Mouse (Mus musculus): ENCODE results near the gene Olfr992. TPM values are rescaled to one million over a fixed set of nuclear protein-coding genes. Genes with fewer than 3 reads are reported as not detected.
"Not testable (repeated sequence)": the region's sequence is repeated elsewhere in the genome, so short reads cannot be mapped to it uniquely, and the experiment has no call there.

Olfr992 gene
- polyA plus RNA-seq (2014; fragmentation: Nextera tagmentation; extraction: Ambion mirVana), result not detected in 2 replicates

- no peaks in the 10 kb centered on the region for H3K4me1 ChIP-seq (replicated peaks; ENCODE audit: control insufficient read depth, insufficient read depth, low read length)
- no peaks in the 10 kb centered on the region for H3K36me3 ChIP-seq (ENCODE audit: control insufficient read depth, insufficient read depth, low read length)
- ATAC-seq (replicated peaks; ENCODE audit: low FRiP score, low TSS enrichment, low read depth) (no peak), DNase-seq (ENCODE audit: low spot score) (no peak)
- no peaks in the 10 kb centered on the region for H3K27me3 ChIP-seq (replicated peaks; ENCODE audit: control insufficient read depth, insufficient read depth, low read length)
- H3K9ac ChIP-seq (ENCODE audit: low read length), result no peak within 1 kb of the TSS
- H3K4me2 ChIP-seq (ENCODE audit: low read length), result no peak within 1 kb of the TSS
- WGBS, result 44% methylated on average over 2 of the region's 2 CpGs
- H3K9me3 ChIP-seq (ENCODE audit: control insufficient read depth, low read length), result no peaks in the 10 kb centered on the region
- H3K27ac ChIP-seq (ENCODE audit: low read depth), result no peak within 1 kb of the TSS
- no peak within 1 kb of the TSS for H3K4me3 ChIP-seq (ENCODE audit: low read depth, low read length)
Measured at GRCm38 (mm10) chr2:85409369-85409768, at the start of gene Olfr992. Gene Olfr992 (minus strand): TSS chr2:85409469.

GRCm38 (mm10) chr2:85443539-85443938 is 34.3 kb upstream of the Olfr992 start, which contains the start of gene Olfr995:
Gene Olfr995 (minus strand): TSS chr2:85443639.
- 33% methylated on average over 1 of the region's 1 CpGs for WGBS
- DNase-seq (ENCODE audit: low spot score) (no peak), ATAC-seq (replicated peaks; ENCODE audit: low FRiP score, low TSS enrichment, low read depth) (no peak)
- Histone ChIP-seq H3K4me3 (ENCODE audit: low read depth, low read length) (no peak within 1 kb of the TSS), H3K27ac (ENCODE audit: low read depth) (no peak within 1 kb of the TSS), H3K4me1 (replicated peaks; ENCODE audit: control insufficient read depth, insufficient read depth, low read length) (no peaks in the 10 kb centered on the region), H3K4me2 (ENCODE audit: low read length) (no peak within 1 kb of the TSS), H3K36me3 (ENCODE audit: control insufficient read depth, insufficient read depth, low read length) (no peaks in the 10 kb centered on the region), H3K9ac (ENCODE audit: low read length) (no peak within 1 kb of the TSS), H3K9me3 (ENCODE audit: control insufficient read depth, low read length) (no peaks in the 10 kb centered on the region), H3K27me3 (replicated peaks; ENCODE audit: control insufficient read depth, insufficient read depth, low read length) (no peaks in the 10 kb centered on the region)

GRCm38 (mm10) chr2:85442546-85442945 is 33.3 kb upstream of the Olfr992 start:
- ATAC-seq (replicated peaks; ENCODE audit: low FRiP score, low TSS enrichment, low read depth) (no peak), DNase-seq (ENCODE audit: low spot score) (no peak)
- H3K4me1 ChIP-seq (replicated peaks; ENCODE audit: control insufficient read depth, insufficient read depth, low read length), result no peaks in the 10 kb centered on the region
- no peaks in the 10 kb centered on the region for H3K27me3 ChIP-seq (replicated peaks; ENCODE audit: control insufficient read depth, insufficient read depth, low read length)
- H3K27ac ChIP-seq (ENCODE audit: low read depth), result no peak overlapping the region
- H3K9me3 ChIP-seq (ENCODE audit: control insufficient read depth, low read length), result no peaks in the 10 kb centered on the region
- H3K4me2 ChIP-seq (ENCODE audit: low read length), result no peak overlapping the region
- no peak overlapping the region for H3K4me3 ChIP-seq (ENCODE audit: low read depth, low read length)
- no peak overlapping the region for H3K9ac ChIP-seq (ENCODE audit: low read length)
- H3K36me3 ChIP-seq (ENCODE audit: control insufficient read depth, insufficient read depth, low read length), result no peaks in the 10 kb centered on the region

GRCm38 (mm10) chr2:85436351-85436750 is 27.1 kb upstream of the Olfr992 start, which contains the start of gene Olfr994:
Gene Olfr994 (minus strand): TSS chr2:85436451.
- no peaks in the 10 kb centered on the region for H3K36me3 ChIP-seq (ENCODE audit: control insufficient read depth, insufficient read depth, low read length)
- no peak within 1 kb of the TSS for H3K27ac ChIP-seq (ENCODE audit: low read depth)
- no peaks in the 10 kb centered on the region for H3K27me3 ChIP-seq (replicated peaks; ENCODE audit: control insufficient read depth, insufficient read depth, low read length)
- ATAC-seq (replicated peaks; ENCODE audit: low FRiP score, low TSS enrichment, low read depth) (no peak), DNase-seq (ENCODE audit: low spot score) (no peak)
- H3K4me3 ChIP-seq (ENCODE audit: low read depth, low read length), result no peak within 1 kb of the TSS
- no peak within 1 kb of the TSS for H3K9ac ChIP-seq (ENCODE audit: low read length)
- H3K4me2 ChIP-seq (ENCODE audit: low read length), result no peak within 1 kb of the TSS
- 84% methylated on average over 3 of the region's 3 CpGs for WGBS
- H3K9me3 ChIP-seq (ENCODE audit: control insufficient read depth, low read length), result no peaks in the 10 kb centered on the region
- H3K4me1 ChIP-seq (replicated peaks; ENCODE audit: control insufficient read depth, insufficient read depth, low read length), result no peaks in the 10 kb centered on the region

- no peak overlapping the region for H3K9ac ChIP-seq (ENCODE audit: low read length)
- H3K4me3 ChIP-seq (ENCODE audit: low read depth, low read length), result no peak overlapping the region
- H3K27ac ChIP-seq (ENCODE audit: low read depth), result no peak overlapping the region
- no peaks in the 10 kb centered on the region for H3K27me3 ChIP-seq (replicated peaks; ENCODE audit: control insufficient read depth, insufficient read depth, low read length)
- no peaks in the 10 kb centered on the region for H3K36me3 ChIP-seq (ENCODE audit: control insufficient read depth, insufficient read depth, low read length)
- no peaks in the 10 kb centered on the region for H3K9me3 ChIP-seq (ENCODE audit: control insufficient read depth, low read length)
- no peak for DNase-seq (ENCODE audit: low spot score)
- ATAC-seq (replicated peaks; ENCODE audit: low FRiP score, low TSS enrichment, low read depth), result no peak
- no peak overlapping the region for H3K4me2 ChIP-seq (ENCODE audit: low read length)
- 71% methylated on average over 1 of the region's 1 CpGs for WGBS
- no peaks in the 10 kb centered on the region for H3K4me1 ChIP-seq (replicated peaks; ENCODE audit: control insufficient read depth, insufficient read depth, low read length)
Measured at GRCm38 (mm10) chr2:85425893-85426292, 16.6 kb upstream of the Olfr992 start.

- Histone ChIP-seq H3K36me3 (ENCODE audit: control insufficient read depth, insufficient read depth, low read length) (no peaks in the 10 kb centered on the region), H3K27ac (ENCODE audit: low read depth) (no peak within 1 kb of the TSS), H3K9ac (ENCODE audit: low read length) (no peak within 1 kb of the TSS), H3K9me3 (ENCODE audit: control insufficient read depth, low read length) (no peaks in the 10 kb centered on the region), H3K4me1 (replicated peaks; ENCODE audit: control insufficient read depth, insufficient read depth, low read length) (no peaks in the 10 kb centered on the region), H3K27me3 (replicated peaks; ENCODE audit: control insufficient read depth, insufficient read depth, low read length) (no peaks in the 10 kb centered on the region), H3K4me3 (ENCODE audit: low read depth, low read length) (no peak within 1 kb of the TSS), H3K4me2 (ENCODE audit: low read length) (no peak within 1 kb of the TSS)
- ATAC-seq (replicated peaks; ENCODE audit: low FRiP score, low TSS enrichment, low read depth) (no peak), DNase-seq (ENCODE audit: low spot score) (no peak)
Measured at GRCm38 (mm10) chr2:85414777-85415176, 5.5 kb upstream of the Olfr992 start, which contains the start of gene Olfr993. Gene Olfr993 (minus strand): TSS chr2:85414877.

GRCm38 (mm10) chr2:85363127-85363526 is 46.1 kb downstream of the Olfr992 start, which contains the start of gene Olfr988:
Gene Olfr988 (minus strand): TSS chr2:85363227.
- not testable (repeated sequence) for ATAC-seq (replicated peaks; ENCODE audit: low FRiP score, low TSS enrichment, low read depth); H3K36me3 ChIP-seq (ENCODE audit: control insufficient read depth, insufficient read depth, low read length); H3K4me3 ChIP-seq (ENCODE audit: low read depth, low read length); H3K9ac ChIP-seq (ENCODE audit: low read length); H3K9me3 ChIP-seq (ENCODE audit: control insufficient read depth, low read length); DNase-seq (ENCODE audit: low spot score); H3K4me2 ChIP-seq (ENCODE audit: low read length); H3K27ac ChIP-seq (ENCODE audit: low read depth); H3K4me1 ChIP-seq (replicated peaks; ENCODE audit: control insufficient read depth, insufficient read depth, low read length); H3K27me3 ChIP-seq (replicated peaks; ENCODE audit: control insufficient read depth, insufficient read depth, low read length)

Other genes with a start within 250 kb of the Olfr992 start
- 5.2 and 5.4 TPM in 2 replicates for gene Lrrc55, start 212.3 kb downstream of the Olfr992 start, polyA plus RNA-seq (2014; fragmentation: Nextera tagmentation; extraction: Ambion mirVana)
- gene Olfr987, start 70.2 kb downstream of the Olfr992 start, polyA plus RNA-seq (2014; fragmentation: Nextera tagmentation; extraction: Ambion mirVana), result not detected in 2 replicates
- not detected in 2 replicates for gene Olfr988, start 46.2 kb downstream of the Olfr992 start, polyA plus RNA-seq (2014; fragmentation: Nextera tagmentation; extraction: Ambion mirVana)
- gene Olfr993, start 5.4 kb upstream of the Olfr992 start, polyA plus RNA-seq (2014; fragmentation: Nextera tagmentation; extraction: Ambion mirVana), result not detected in 2 replicates
- gene Olfr994, start 27.0 kb upstream of the Olfr992 start, polyA plus RNA-seq (2014; fragmentation: Nextera tagmentation; extraction: Ambion mirVana), result not detected in 2 replicates
- not detected in 2 replicates for gene Olfr995, start 34.2 kb upstream of the Olfr992 start, polyA plus RNA-seq (2014; fragmentation: Nextera tagmentation; extraction: Ambion mirVana)
- not detected in 2 replicates for gene 4833423E24Rik, start 109.6 kb upstream of the Olfr992 start, polyA plus RNA-seq (2014; fragmentation: Nextera tagmentation; extraction: Ambion mirVana)
- gene Olfr996, start 169.7 kb upstream of the Olfr992 start, polyA plus RNA-seq (2014; fragmentation: Nextera tagmentation; extraction: Ambion mirVana), result not detected in 2 replicates
- not detected in 2 replicates for gene Olfr998, start 179.5 kb upstream of the Olfr992 start, polyA plus RNA-seq (2014; fragmentation: Nextera tagmentation; extraction: Ambion mirVana)
- not detected in 2 replicates for gene Olfr1000, start 202.4 kb upstream of the Olfr992 start, polyA plus RNA-seq (2014; fragmentation: Nextera tagmentation; extraction: Ambion mirVana)
- not detected in 2 replicates for gene Olfr1002, start 241.2 kb upstream of the Olfr992 start, polyA plus RNA-seq (2014; fragmentation: Nextera tagmentation; extraction: Ambion mirVana)